In the genomic region with DNA sequence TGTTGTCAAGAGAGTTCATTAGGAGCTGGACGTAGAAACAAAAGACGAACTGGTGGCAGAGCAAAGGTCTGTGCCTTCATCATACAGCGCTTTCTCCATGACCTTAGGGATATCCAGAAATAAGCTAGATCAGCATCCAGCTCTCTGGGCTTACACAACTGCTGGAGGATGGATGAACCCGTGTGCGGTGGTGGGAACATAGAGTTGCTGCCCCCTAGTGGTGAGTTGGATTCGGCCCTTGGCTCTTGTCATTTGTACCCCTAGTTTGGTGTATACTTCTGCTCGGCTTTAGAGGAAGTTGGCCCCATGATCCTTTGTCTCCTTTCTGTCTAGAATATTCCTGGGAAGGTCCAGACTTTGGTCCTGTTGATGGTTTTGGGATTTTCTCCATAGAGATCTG, we compare ENCODE assay signal across 9 mouse cellular contexts.
DNase-seq lines count a peak whose midpoint lies in the region; ATAC-seq and TF ChIP-seq lines count a peak whose summit lies in the region.
"Had no signal": no experiment of that assay in that cellular context is flagged by ENCODE, and none has a peak within 500 bp of the region (broad histone marks: within the 10 kb centered on the region; RNA-seq: fewer than 3 reads in every experiment).

No protein-coding gene starts in this region.

- no peaks in the 10 kb centered on the region for H3K36me3 ChIP-seq in heart, postnatal 0 days (replicated peaks; ENCODE audit: control insufficient read depth, insufficient read depth, low read length)
- H3K36me3 ChIP-seq in heart, embryonic 10.5 days: no peaks in the 10 kb centered on the region
- no peaks in the 10 kb centered on the region for H3K36me3 ChIP-seq in E14TG2a.4 (ENCODE audit: insufficient read depth, low read length)
- H3K36me3 ChIP-seq: limb, embryonic 12.5 days had no signal

- no peak overlapping the region for H3K4me3 ChIP-seq in heart, postnatal 0 days (ENCODE audit: low read depth, low read length)
- H3K4me3 ChIP-seq in heart, embryonic 10.5 days: no peak overlapping the region
- no peak overlapping the region for H3K4me3 ChIP-seq in E14TG2a.4 (replicated peaks; ENCODE audit: low read length)
- H3K4me3 ChIP-seq in layer of hippocampus, adult 2 months: no peak overlapping the region
- H3K4me3 ChIP-seq: limb, embryonic 12.5 days had no signal

- no peak for DNase-seq in heart, postnatal 0 days (ENCODE audit: low spot score)
- DNase-seq in heart, embryonic 10.5 days (ENCODE audit: low spot score): no peak
- peak; percentile 57 for DNase-seq in brain, embryonic 14.5 days (ENCODE audit: low read depth)
- peak; percentile 39 for DNase-seq in frontal cortex, postnatal 25 days (ENCODE audit: low spot score in 2 of 2)
- DNase-seq in layer of hippocampus, adult 2 months (ENCODE audit: low spot score in 2 of 2): peak; percentile 34 to 69
- DNase-seq in lung, postnatal 4 days: peak; percentile 24 to 44

- no peak for ATAC-seq in heart, postnatal 0 days (ENCODE audit: insufficient read depth, low read depth)
- ATAC-seq in inflammation-experienced regulatory T-cells, adult 6 months: no peak

- no peak overlapping the region for H3K4me2 ChIP-seq in heart, postnatal 0 days (ENCODE audit: low read depth, low read length)
- H3K4me2 ChIP-seq: limb, embryonic 12.5 days had no signal

- no peak overlapping the region for H3K9ac ChIP-seq in heart, postnatal 0 days (replicated peaks; ENCODE audit: low read depth, low read length)
- H3K9ac ChIP-seq: limb, embryonic 12.5 days had no signal

- WGBS in heart, postnatal 0 days: 39% methylated on average over 7 of the region's 7 CpGs
- 37% methylated on average over 7 of the region's 7 CpGs for WGBS in heart, embryonic 10.5 days

- no peak for TF ChIP-seq POLR2A in brain, embryonic 14.5 days (IDR thresholded peaks at IDR 0.05; ENCODE audit: borderline replicate concordance, extremely low read depth, insufficient read depth, insufficient read length, poor library complexity, severe bottlenecking)

- no peaks in the 10 kb centered on the region for H3K4me1 ChIP-seq in heart, postnatal 0 days (ENCODE audit: control insufficient read depth, insufficient read depth)
- H3K4me1 ChIP-seq in heart, embryonic 10.5 days: 0 out of 2 replicates have a peak, but pooled peaks cover 5% of the 10 kb centered on the region
- H3K4me1 ChIP-seq in E14TG2a.4 (replicated peaks; ENCODE audit: low read depth, low read length): no peaks in the 10 kb centered on the region
- H3K4me1 ChIP-seq: limb, embryonic 12.5 days had no signal

- H3K27me3 ChIP-seq in heart, postnatal 0 days (ENCODE audit: control insufficient read depth, insufficient read depth, low read length): no peaks in the 10 kb centered on the region
- no peaks in the 10 kb centered on the region for H3K27me3 ChIP-seq in heart, embryonic 10.5 days (ENCODE audit: insufficient read depth, poor library complexity, severe bottlenecking)
- no peaks in the 10 kb centered on the region for H3K27me3 ChIP-seq in E14TG2a.4 (ENCODE audit: insufficient read depth, low read length)
- H3K27me3 ChIP-seq: limb, embryonic 12.5 days had no signal

- peak; percentile 68 for TF ChIP-seq CTCF in heart, postnatal 0 days (IDR thresholded peaks at IDR 0.05; ENCODE audit: low read depth)
- TF ChIP-seq CTCF in E14TG2a.4 (conservative IDR thresholded peaks at IDR 0.05; ENCODE audit: low read length): peak; percentile 73
- TF ChIP-seq CTCF in brain, embryonic 14.5 days (IDR thresholded peaks at IDR 0.05; ENCODE audit: borderline replicate concordance, extremely low read depth, insufficient read depth, insufficient read length): peak; percentile 72
- TF ChIP-seq CTCF in layer of hippocampus, adult 2 months (conservative IDR thresholded peaks at IDR 0.05): peak; percentile 90

- H3K9me3 ChIP-seq in heart, postnatal 0 days (replicated peaks; ENCODE audit: control insufficient read depth, low read length): no peaks in the 10 kb centered on the region
- no peaks in the 10 kb centered on the region for H3K9me3 ChIP-seq in heart, embryonic 10.5 days
- no peaks in the 10 kb centered on the region for H3K9me3 ChIP-seq in E14TG2a.4 (ENCODE audit: low read length)
- H3K9me3 ChIP-seq: limb, embryonic 12.5 days had no signal

- no peak for TF ChIP-seq EP300 in heart, postnatal 0 days (IDR thresholded peaks at IDR 0.05; ENCODE audit: low read depth)

- no peak overlapping the region for H3K27ac ChIP-seq in heart, postnatal 0 days (ENCODE audit: low read depth)
- no peak overlapping the region for H3K27ac ChIP-seq in heart, embryonic 10.5 days
- H3K27ac ChIP-seq in layer of hippocampus, adult 2 months: no peak overlapping the region
- H3K27ac ChIP-seq: limb, embryonic 12.5 days had no signal

Comparison
In these comparisons a context has a peak if more than half of its experiments do, and no peak if none do; other contexts are left out.
1. DNase-seq: peak in brain, embryonic 14.5 days (single experiment), frontal cortex, postnatal 25 days (2 of 2), layer of hippocampus, adult 2 months (2 of 2) and lung, postnatal 4 days (2 of 2); none in heart, postnatal 0 days (single experiment) and heart, embryonic 10.5 days (single experiment).
2. Peak in every context shown above with its lines, with median percentiles within 50 percentile points of each other: CTCF ChIP-seq.